Mouse (Mus musculus) brain, embryonic 14.5 days (tissue): ENCODE results near the gene Ece1.

ENCODE experiments used
- CTCF ChIP-seq: fragments of 200-500 bp; IDR thresholded peaks from 2 replicates; pipeline ENCODE4 v1.5.1; 2012; ENCODE audit warnings: inconsistent platforms, mild to moderate bottlenecking, moderate library complexity, borderline replicate concordance; ENCODE audit not compliant: insufficient read depth, insufficient read length; ENCODE audit errors: extremely low read depth
- POLR2A ChIP-seq: fragments of 200-500 bp; IDR thresholded peaks from 2 replicates; pipeline ENCODE4 v1.6.1; 2012; ENCODE audit warnings: mild to moderate bottlenecking, inconsistent platforms, borderline replicate concordance; ENCODE audit not compliant: poor library complexity, insufficient read depth, insufficient read length, severe bottlenecking; ENCODE audit errors: extremely low read depth

- no peak for TF ChIP-seq POLR2A
- TF ChIP-seq CTCF, result no peak
These were observed 98.7 kb downstream of the Ece1 start for GRCm38 (mm10) chr4:137960757-137961156.
